Mouse (Mus musculus) olfactory bulb, adult 2 months (tissue): ENCODE measurements around the gene Hmgn3. TPM values are rescaled to one million over a fixed set of nuclear protein-coding genes. Genes with fewer than 3 reads are reported as not detected.

Experiments used
- H3K27ac ChIP-seq: fragments of 200-500 bp; 2 replicates; pipeline ENCODE4 v1.5.1; 2012; ENCODE audit warnings: low read depth, low read length; ENCODE audit not compliant: insufficient read depth
- H3K4me1 ChIP-seq: fragments of 200-500 bp; 2 replicates; pipeline ENCODE4 v1.6.1; 2012; ENCODE audit warnings: low read length; ENCODE audit not compliant: control insufficient read depth, insufficient read depth
- H3K4me3 ChIP-seq: fragments of 200-500 bp; 2 replicates; pipeline ENCODE4 v1.5.1; 2012; ENCODE audit warnings: mild to moderate bottlenecking, low read depth, low read length, moderate library complexity; ENCODE audit not compliant: insufficient read depth
- CTCF ChIP-seq: fragments of 200-500 bp; IDR thresholded peaks from 2 replicates; pipeline ENCODE4 v1.5.1; 2012; ENCODE audit warnings: low read depth, mild to moderate bottlenecking, low read length, moderate library complexity; ENCODE audit not compliant: insufficient read depth
- POLR2A ChIP-seq: fragments of 200-500 bp; IDR thresholded peaks from 2 replicates; pipeline ENCODE4 v1.6.1; 2012; ENCODE audit warnings: mild to moderate bottlenecking, low read depth, low read length, moderate library complexity; ENCODE audit not compliant: insufficient read depth
- WGBS: fragments of 180-500 bp; shearing (Covaris S2); methylation state at CpG from one replicate; pipeline ENCODE4 v1.1.7; 2018; 5-methylcytosine and 5-hydroxymethylcytosine counted together
- polyA plus RNA-seq: library from polyadenylated mRNA; stranded (reverse); fragments of >200 nt; gene quantifications from 2 replicates; pipeline ENCODE4 v1.2.4, GENCODE M21; 2012; ENCODE audit warnings: low replicate concordance; ENCODE audit not compliant: missing spikeins, insufficient read depth, insufficient read length

Hmgn3 gene
- polyA plus RNA-seq, 1 experiment, result not detected

- WGBS, result 96% methylated on average over 3 of the region's 3 CpGs
- Histone ChIP-seq H3K4me1 (no peaks in the 10 kb centered on the region), H3K27ac (no peak overlapping the region), H3K4me3 (no peak overlapping the region)
- TF ChIP-seq POLR2A, result no peak
- TF ChIP-seq CTCF, result no peak
Observed at GRCm38 (mm10) chr9:83079724-83080123, 66.8 kb downstream of the Hmgn3 start.

GRCm38 (mm10) chr9:83068246-83068645, 78.2 kb downstream of the Hmgn3 start:
- TF ChIP-seq CTCF (no peak), POLR2A (no peak)
- 90% methylated on average over 5 of the region's 5 CpGs for WGBS

GRCm38 (mm10) chr9:83061289-83061688, 85.2 kb downstream of the Hmgn3 start:
- 82% methylated on average over 11 of the region's 11 CpGs for WGBS
- Histone ChIP-seq H3K27ac (no peak overlapping the region), H3K4me1 (0 out of 2 replicates have a peak, but pooled peaks cover 4% of the 10 kb centered on the region), H3K4me3 (no peak overlapping the region)
- TF ChIP-seq CTCF, result no peak
- no peak for TF ChIP-seq POLR2A

More at GRCm38 (mm10) chr9:83068246-83068645, 78.2 kb downstream of the Hmgn3 start:
- Histone ChIP-seq H3K27ac (no peak overlapping the region), H3K4me1 (no peaks in the 10 kb centered on the region), H3K4me3 (no peak overlapping the region)

Other genes with a start within 250 kb of the Hmgn3 start
- gene Phip, start 171.2 kb downstream of the Hmgn3 start, polyA plus RNA-seq, result 131 TPM in 1 of 2 replicates, not detected in the other